Mouse (Mus musculus): ENCODE results near the gene H2-Ob.

DNA sequence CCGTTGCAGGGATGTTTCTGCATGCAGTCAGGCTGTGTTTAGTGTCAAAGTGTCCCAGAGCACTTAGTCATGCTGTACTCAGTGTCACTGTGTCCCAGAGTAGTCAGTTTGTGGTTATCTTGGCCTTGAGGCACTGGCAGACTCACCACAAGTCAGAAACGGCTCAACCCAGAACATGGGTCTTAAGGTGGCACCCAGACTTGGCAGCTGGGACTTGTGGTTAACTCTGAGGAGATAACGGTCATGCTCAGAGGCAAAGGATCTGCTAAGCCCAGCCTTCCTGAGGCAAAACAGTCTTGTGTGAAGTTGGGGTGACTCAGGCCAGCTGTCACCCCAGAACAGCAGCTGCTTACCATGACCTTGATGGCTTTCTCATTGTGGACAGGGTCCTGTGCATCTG lies 28.1 kb upstream of the H2-Ob start:
- no peak for TF ChIP-seq CTCF (conservative IDR thresholded peaks at IDR 0.05; ENCODE audit: insufficient read depth, insufficient read length, low read depth, low read length)
- no peak for TF ChIP-seq POLR2A (IDR thresholded peaks at IDR 0.05; ENCODE audit: low read depth, low read length)

All from kidney, adult 2 months (tissue).